Mouse (Mus musculus) liver, embryonic 18 days (tissue): ENCODE data around the gene Kcna7. TPM values are rescaled to one million over a fixed set of nuclear protein-coding genes. Genes with fewer than 3 reads are reported as not detected.

ENCODE experiments used
- polyA plus RNA-seq: library from polyadenylated mRNA; depleted of rRNA; stranded (reverse); fragments of >200 nt; gene quantifications from 2 replicates; pipeline ENCODE4 v1.2.3, GENCODE M21; 2012; rRNA removed

Gene Kcna7
- not detected in 2 replicates for polyA plus RNA-seq

GRCm38 (mm10) chr7:45405091-45406075 is at the start of gene Kcna7:
TSS of gene Kcna7 (plus strand) at chr7:45405653.

GRCm38 (mm10) chr7:45366652-45367019 is 38.8 kb upstream of the Kcna7 start, which contains the start of gene Ppfia3:
TSS of gene Ppfia3 (minus strand) at chr7:45367019.

GRCm38 (mm10) chr7:45370475-45371311 is 34.8 kb upstream of the Kcna7 start, which contains the start of gene Lin7b:
TSS of gene Lin7b (minus strand) at chr7:45370583.

GRCm38 (mm10) chr7:45395578-45396336 is 9.7 kb upstream of the Kcna7 start, which contains the start of gene Snrnp70:
TSS of gene Snrnp70 (minus strand) at chr7:45395742.

DNA sequence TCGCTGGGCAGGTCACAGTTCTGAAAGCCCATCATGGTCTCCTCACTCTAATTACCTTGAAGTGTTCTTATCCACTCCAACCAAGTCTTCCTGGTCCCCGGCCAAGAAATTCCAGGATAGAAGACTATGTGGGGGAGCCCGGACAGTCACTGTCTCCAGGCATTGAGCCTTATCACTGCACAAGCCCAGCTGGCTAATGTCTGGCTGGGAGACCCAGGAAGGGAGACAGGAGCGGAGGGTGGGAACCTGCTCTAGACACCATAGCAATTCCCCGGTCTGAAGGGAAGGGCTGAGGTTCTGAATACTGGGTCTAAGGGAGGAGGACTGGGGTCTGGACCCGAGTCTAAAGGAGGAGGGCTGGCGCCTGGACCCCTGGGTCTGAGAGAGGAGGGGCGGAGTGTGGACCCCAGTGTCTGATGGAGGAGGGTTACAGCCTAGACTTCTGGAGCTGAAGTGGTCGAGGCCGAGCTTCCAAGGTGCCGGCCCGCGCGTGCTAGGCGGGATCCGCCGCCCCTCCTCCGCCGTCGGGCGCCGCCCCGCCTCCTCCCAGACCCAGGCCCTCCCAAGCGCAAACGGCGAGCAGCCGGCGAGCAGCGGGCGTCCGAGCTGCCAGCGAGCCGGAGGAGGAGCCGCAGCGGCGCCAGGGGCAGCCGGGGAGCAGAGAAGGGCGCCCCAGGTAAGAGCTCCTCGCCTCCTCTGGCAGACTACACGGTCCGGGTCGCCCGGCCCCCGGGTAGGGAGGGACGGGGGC is 7.8 kb downstream of the Kcna7 start, which contains the start of gene Ntf5:
Gene Ntf5, plus strand, starts transcription at position 583 of the 751 bp plus-strand sequence.

GRCm38 (mm10) chr7:45420615-45420919 is 15.1 kb downstream of the Kcna7 start, which contains the start of gene Lhb:
TSS of gene Lhb (plus strand) at chr7:45420820.

GRCm38 (mm10) chr7:45434203-45435015 is 29.0 kb downstream of the Kcna7 start, which contains the start of gene Gys1:
TSS of gene Gys1 (plus strand) at chr7:45434844.

DNA sequence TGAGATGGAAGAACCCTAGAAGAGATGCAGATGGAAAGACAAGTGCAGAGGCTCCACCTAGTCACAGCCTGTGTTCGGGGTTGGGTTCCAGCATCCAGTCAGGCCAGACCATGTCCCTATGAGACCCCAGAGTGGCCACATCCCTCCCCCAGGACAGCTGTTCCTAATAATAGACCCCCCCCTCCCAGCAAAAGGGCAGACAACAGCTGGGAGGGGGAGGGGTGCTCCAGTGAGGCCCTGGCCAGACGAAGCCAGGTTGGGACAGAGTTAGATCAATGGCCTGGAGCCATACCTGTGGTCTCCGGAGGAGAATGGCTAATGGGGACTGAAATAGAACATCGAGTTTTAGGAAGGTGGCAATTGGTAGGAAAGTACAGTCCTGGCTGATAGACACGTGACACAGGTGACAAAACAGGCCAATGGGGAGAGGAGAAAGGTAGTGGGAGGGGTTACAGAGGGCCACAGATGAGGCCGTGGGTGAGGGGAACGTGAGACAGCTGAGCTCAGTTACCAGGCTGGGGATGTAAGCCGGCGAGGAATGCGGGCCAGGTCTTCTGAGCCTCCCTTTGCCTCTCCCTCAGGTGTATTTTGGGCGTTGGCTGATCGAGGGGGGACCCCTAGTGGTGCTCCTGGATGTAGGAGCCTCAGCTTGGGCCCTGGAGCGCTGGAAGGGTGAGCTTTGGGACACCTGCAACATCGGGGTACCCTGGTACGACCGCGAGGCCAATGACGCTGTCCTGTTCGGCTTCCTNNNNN is 32.2 kb downstream of the Kcna7 start, which contains the start of gene Ruvbl2:
Gene Ruvbl2, minus strand, starts transcription at position 576 of the 756 bp plus-strand sequence.

Other genes starting within 250 kb of the Kcna7 start
- 0.01 TPM in 2 replicates for gene Slc17a7, start 241.7 kb upstream of the Kcna7 start, polyA plus RNA-seq
- gene Gfy, start 226.1 kb upstream of the Kcna7 start, polyA plus RNA-seq = not detected in 2 replicates
- gene Pth2, start 224.7 kb upstream of the Kcna7 start, polyA plus RNA-seq = not detected in 2 replicates
- 0.04 and 0.05 TPM in 2 replicates for gene Ccdc155, start 200.8 kb upstream of the Kcna7 start, polyA plus RNA-seq
- gene Dkkl1, start 193.5 kb upstream of the Kcna7 start, polyA plus RNA-seq = 0.42 and 0.52 TPM in 2 replicates
- gene Tead2, start 189.9 kb upstream of the Kcna7 start, polyA plus RNA-seq = 21.0 and 23.1 TPM in 2 replicates
- 30.2 and 33.5 TPM in 2 replicates for gene Cd37, start 166.5 kb upstream of the Kcna7 start, polyA plus RNA-seq
- gene Slc6a16, start 164.6 kb upstream of the Kcna7 start, polyA plus RNA-seq = 0.05 and 0.06 TPM in 2 replicates
- gene Slc6a21, start 128.1 kb upstream of the Kcna7 start, polyA plus RNA-seq = 0.04 and 0.09 TPM in 2 replicates
- gene Trpm4, start 71.9 kb upstream of the Kcna7 start, polyA plus RNA-seq = 3.7 and 4.2 TPM in 2 replicates
- 0.20 and 0.34 TPM in 2 replicates for gene Hrc, start 70.4 kb upstream of the Kcna7 start, polyA plus RNA-seq
- gene Ppfia3, start 38.6 kb upstream of the Kcna7 start, polyA plus RNA-seq = 0.06 and 0.07 TPM in 2 replicates
- 0.12 and 0.20 TPM in 2 replicates for gene Lin7b, start 35.1 kb upstream of the Kcna7 start, polyA plus RNA-seq
- 152 and 184 TPM in 2 replicates for gene Snrnp70, start 9.9 kb upstream of the Kcna7 start, polyA plus RNA-seq
- gene Ntf5, start 8.0 kb downstream of the Kcna7 start, polyA plus RNA-seq = 0.15 and 0.17 TPM in 2 replicates
- not detected in 2 replicates for gene Lhb, start 15.2 kb downstream of the Kcna7 start, polyA plus RNA-seq
- gene Gys1, start 29.2 kb downstream of the Kcna7 start, polyA plus RNA-seq = 7.5 and 9.9 TPM in 2 replicates
- 37.3 and 45.2 TPM in 2 replicates for gene Ruvbl2, start 32.4 kb downstream of the Kcna7 start, polyA plus RNA-seq
- gene Ftl1, start 54.2 kb downstream of the Kcna7 start, polyA plus RNA-seq = 1,700 and 2,007 TPM in 2 replicates
- gene Bax, start 61.2 kb downstream of the Kcna7 start, polyA plus RNA-seq = 47.6 and 49.6 TPM in 2 replicates
- 0.12 and 0.15 TPM in 2 replicates for gene Tulp2, start 76.2 kb downstream of the Kcna7 start, polyA plus RNA-seq
- 0.12 TPM in 1 of 2 replicates, not detected in the other for gene Gm45808, start 81.2 kb downstream of the Kcna7 start, polyA plus RNA-seq
- 5.7 and 6.5 TPM in 2 replicates for gene Dhdh, start 83.2 kb downstream of the Kcna7 start, polyA plus RNA-seq
- gene Nucb1, start 104.8 kb downstream of the Kcna7 start, polyA plus RNA-seq = 75.2 and 76.4 TPM in 2 replicates
- gene Ppp1r15a, start 120.6 kb downstream of the Kcna7 start, polyA plus RNA-seq = 79.7 and 101 TPM in 2 replicates
- gene Plekha4, start 120.7 kb downstream of the Kcna7 start, polyA plus RNA-seq = 1.2 and 1.7 TPM in 2 replicates
- gene Hsd17b14, start 149.2 kb downstream of the Kcna7 start, polyA plus RNA-seq = 0.78 and 1.3 TPM in 2 replicates
- gene Bcat2, start 164.5 kb downstream of the Kcna7 start, polyA plus RNA-seq = 41.1 and 45.0 TPM in 2 replicates
- gene Fgf21, start 209.8 kb downstream of the Kcna7 start, polyA plus RNA-seq = 3.1 and 3.5 TPM in 2 replicates
- gene Fut1, start 211.6 kb downstream of the Kcna7 start, polyA plus RNA-seq = 0.17 and 0.24 TPM in 2 replicates
- 0.09 and 0.12 TPM in 2 replicates for gene Izumo1, start 216.2 kb downstream of the Kcna7 start, polyA plus RNA-seq
- gene Rasip1, start 221.8 kb downstream of the Kcna7 start, polyA plus RNA-seq = 3.2 and 3.6 TPM in 2 replicates
- 0.50 TPM in 2 replicates for gene Mamstr, start 234.3 kb downstream of the Kcna7 start, polyA plus RNA-seq